Mouse (Mus musculus) liver, postnatal 0 days (tissue): Measurements from ENCODE around the gene Thsd7a.

ENCODE experiments used
- CTCF ChIP-seq: sonication (generic); IDR thresholded peaks from 2 replicates; pipeline ENCODE4 v1.5.1; 2016; ENCODE audit warnings: antibody characterized with exemption, low read depth
- EP300 ChIP-seq: IDR thresholded peaks from 2 replicates; pipeline ENCODE4 v1.6.1; 2016; ENCODE audit warnings: antibody characterized with exemption, low read depth, mild to moderate bottlenecking

- TF ChIP-seq CTCF (no peak), EP300 (no peak)
Observed at GRCm38 (mm10) chr6:12397776-12398522, 351.3 kb downstream of the Thsd7a start.
